Mouse (Mus musculus) cerebellum, adult 11-12 months (tissue): ENCODE measurements around the gene Lrrk1.
A peak's percentile ranks its signal among the peaks of the same experiment; 100 is the strongest.
"Not testable (repeated sequence)": the region's sequence is repeated elsewhere in the genome, so short reads cannot be mapped to it uniquely, and the experiment has no call there.

ENCODE experiments used
- DNase-seq: peaks from one replicate; pipeline ENCODE4 v3.0.0; 2022

Lrrk1 gene

DNA sequence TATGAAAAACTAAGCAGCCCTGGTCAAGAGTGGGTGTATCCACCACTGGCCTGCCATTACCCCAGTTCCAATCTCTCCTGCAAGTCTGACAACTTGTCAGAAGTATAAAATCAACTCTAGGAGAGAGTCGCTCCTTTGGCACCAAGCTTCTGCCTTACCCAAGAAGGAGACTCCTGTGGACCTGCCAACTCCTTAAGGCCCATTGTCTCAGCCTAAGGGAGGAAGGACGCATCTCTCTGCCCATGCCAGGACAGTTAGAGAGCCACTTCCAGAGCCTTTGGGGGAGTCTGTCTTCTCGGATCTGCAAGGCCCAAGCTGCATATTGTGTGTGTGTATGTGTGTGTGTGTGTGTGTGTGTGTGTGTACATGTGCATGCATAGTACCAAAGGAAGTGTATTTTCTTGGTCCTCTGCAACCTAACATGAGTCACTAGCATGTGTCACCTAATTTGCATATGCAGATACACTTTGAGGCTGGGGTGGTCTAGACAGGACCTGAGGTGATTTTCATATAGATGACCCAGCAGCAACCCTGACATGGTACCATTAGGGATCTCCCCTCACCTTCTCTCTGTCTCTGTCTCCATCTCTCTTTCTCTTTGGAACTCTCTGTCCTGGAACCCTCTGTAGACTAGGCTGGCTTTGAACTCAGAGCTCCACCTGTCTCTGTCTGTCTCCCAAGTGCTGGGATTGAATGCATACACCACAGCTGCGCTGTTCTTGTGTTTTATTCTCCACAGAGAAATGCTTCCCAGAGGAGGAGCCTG is 168.9 kb downstream of the Lrrk1 start:
- DNase-seq, result no peak

- DNase-seq, result peak; percentile 43
Measured at GRCm38 (mm10) chr7:66218193-66219014, 169.7 kb downstream of the Lrrk1 start.

DNA sequence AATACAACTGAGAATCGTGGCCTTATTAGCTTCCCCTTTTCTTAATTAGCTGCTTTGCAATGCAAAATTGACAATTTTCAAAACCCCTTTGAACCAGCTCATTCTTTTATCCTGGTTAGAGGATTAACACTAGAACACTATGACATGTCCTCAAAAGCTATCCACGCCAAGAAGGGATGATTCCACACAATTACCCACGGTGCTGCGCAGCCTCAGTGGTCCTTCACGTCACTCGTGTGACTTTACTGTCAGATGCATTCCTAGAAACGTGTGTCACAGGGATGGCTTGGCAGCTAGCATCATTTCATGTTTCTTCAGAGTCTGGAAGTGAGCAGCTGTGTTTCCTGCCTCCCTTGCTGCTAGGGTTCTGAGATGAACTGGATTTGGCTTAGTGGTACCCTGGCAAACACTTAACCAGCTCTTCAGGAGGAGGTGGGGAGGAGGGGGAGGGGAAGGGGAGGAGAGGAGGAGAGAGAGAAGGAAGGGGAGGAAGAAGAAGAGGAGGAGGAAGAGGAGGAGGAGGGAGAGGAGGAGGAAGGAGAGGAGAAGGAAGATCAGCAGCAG is 170.5 kb downstream of the Lrrk1 start:
- DNase-seq, result no peak

GRCm38 (mm10) chr7:66217011-66217410 is 171.1 kb downstream of the Lrrk1 start:
- DNase-seq, result no peak

DNA sequence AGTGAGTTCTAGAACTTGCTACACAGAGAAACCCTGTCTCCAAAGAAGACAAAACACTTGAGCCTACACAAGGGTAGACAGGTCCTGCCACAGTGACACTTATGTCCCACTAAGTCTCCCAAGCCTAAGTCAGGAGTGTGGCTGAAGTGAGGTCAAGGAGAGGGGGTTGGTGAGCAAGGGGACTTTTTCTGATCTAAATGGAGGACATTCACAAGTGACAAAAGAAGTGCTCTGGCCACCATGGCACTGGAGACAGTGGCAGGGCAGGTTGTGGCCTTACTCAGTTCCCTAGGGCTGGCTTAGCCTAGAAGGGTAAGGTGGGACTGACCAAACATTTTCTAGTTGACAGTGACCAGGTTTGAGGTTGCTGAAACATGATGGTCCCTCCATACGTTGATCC is 172.2 kb downstream of the Lrrk1 start:
- DNase-seq, result no peak

DNA sequence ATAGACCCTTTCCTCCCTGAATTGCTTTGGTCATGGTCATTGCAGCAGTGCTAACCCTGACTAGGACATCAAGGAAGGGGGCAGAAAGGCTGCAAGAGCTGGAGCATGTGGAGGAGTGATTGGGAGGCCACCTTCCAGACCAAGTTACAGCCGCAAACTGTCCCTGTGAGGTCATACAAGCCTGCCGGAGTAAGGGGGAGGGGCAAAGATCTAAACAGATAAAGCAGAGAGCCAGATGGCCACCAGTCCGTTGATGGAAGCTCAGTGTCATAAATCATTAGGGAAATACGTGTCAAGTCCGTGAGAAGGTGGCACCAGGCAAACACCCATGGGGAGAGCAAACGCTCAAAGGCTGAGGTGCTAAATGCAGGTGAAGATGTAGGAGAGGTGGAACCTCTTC is 173.7 kb downstream of the Lrrk1 start:
- DNase-seq, result no peak

DNA sequence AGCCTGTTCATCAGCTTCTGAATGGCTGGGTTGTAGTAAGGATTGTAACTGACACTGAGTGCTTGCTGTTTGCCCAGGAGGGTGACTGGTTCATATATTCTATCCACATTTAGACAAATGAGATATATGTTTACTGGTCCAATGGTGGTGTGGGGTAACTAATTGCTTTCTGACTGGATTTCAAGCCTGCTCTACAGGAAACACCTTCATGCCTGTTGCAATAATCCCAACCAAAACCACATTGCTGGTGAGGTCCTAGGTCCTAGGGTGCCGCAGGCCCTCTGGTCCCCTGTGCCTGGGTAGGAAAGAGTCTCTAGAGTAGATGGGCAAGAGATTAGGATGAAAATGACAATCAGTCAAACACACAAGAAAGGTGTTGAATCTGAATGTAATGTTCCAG is 175.3 kb downstream of the Lrrk1 start:
- no peak for DNase-seq

- no peak for DNase-seq
Measured at GRCm38 (mm10) chr7:66209920-66210319, 178.2 kb downstream of the Lrrk1 start.

DNA sequence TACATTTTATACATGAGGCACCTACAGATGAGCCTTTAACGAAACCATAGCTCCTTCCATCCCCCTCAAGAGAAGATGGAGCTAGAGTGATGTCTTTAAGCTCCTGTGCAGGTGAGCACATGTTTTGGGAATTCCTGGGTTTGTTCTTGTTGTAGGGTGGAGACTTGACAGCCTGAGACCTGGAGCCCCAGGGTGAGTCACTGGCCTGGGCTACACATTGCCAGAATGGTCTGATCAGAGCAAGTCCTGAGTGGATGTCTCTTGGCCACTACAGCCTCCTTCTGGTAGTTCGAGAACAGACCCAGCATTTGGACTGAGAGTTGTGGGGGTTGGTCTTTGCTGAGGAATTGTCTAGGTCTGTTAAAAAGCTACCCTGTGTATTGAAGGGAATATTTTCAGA is 186.5 kb downstream of the Lrrk1 start:
- DNase-seq, result no peak

DNA sequence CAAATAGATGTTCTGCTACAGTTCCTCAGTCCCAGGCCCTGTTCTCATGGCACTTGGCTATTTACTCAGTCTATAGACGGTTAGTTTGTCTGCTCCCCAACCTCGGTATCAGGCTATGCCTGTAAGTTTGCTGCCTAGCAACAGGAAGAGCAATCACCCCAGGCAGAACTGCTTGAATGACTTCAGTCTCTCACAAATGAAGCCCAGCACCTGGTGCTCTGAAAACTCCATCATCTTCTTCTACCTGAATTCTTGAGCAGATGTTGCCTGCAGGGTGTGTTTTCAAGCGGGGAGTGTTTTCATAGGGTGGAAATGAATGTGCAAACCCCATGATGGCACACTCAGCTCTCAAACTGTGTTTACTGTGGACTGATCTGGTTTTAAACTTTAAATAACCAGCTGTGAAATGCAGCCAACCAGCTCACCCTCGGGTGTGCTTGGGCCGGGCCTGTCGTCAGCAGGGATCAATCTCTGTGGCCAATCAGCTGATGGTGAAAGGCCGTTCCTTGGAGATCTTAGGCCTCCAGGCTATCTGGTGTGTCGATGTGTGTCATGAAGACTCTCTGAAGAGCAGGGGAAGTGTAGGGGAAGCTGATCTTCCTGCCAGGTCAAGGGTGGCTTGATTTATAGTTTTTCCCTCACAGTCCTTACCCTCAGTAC is 187.2 kb downstream of the Lrrk1 start:
- DNase-seq, result no peak

- DNase-seq, result no peak
Measured at GRCm38 (mm10) chr7:66200383-66200782, 187.8 kb downstream of the Lrrk1 start.

DNA sequence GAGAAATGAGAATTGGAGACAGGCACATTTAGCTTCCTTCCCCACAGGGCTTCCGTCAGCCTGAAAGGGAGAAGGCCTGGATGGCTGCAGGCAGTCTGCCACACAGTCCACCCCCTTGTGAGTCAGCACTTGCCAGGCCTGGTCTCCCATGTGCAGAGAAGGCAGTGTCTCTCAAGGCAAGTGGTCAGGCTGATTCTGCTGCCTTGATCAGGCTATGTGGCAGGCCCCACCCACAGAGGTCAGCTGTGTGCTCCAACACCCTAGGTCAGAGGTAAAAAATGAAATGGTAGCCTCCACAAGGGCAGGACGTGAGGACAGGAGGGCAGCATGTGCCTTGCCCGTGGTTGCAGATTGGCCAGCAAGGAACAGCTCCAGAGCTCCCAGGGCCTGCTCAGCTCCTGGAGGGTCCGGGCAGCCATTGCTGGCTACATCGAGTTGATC is 188.7 kb downstream of the Lrrk1 start:
- no peak for DNase-seq

GRCm38 (mm10) chr7:66198416-66198815 is 189.7 kb downstream of the Lrrk1 start:
- DNase-seq, result no peak

DNA sequence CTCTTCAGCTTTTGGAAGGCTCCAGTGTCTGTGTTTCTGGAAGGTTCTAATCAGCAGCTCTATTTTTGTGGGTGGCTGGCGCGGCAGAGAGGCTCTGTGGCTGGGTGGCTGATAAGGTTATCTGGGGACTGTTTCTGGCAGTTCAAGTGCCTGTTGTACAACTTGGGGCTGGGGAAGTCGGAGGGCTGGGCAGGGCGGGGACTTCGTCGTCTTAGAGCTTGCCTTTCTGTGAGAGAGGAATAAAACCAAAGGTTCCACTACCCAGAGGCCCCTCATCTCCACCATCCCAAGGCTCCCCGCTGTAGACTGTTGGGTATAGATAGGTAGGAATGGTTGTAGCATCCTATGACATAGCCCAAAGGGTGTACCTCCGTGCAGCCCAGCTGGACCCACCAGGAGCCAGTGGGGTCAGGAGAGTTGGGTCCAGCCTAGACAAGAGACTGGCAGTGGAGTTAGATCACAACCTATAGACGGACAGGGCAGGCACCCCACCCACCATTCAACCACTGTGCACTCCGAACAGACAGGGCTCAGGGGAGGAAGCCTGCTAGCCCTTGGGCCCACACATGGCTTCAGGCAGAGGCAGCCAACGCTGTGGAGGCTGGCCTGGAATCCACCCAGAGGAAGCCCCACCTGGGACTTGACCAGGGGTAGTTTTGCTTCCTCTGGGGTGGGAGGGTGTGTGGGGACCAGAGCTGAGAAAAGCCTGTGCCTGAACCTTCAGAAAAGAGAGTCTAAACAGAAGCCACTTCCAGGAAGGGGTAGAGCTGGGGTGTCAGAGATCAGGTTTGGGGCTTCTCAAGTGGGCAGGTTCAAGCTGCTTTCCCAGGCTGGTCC is 191.3 kb downstream of the Lrrk1 start:
- DNase-seq, result no peak

DNA sequence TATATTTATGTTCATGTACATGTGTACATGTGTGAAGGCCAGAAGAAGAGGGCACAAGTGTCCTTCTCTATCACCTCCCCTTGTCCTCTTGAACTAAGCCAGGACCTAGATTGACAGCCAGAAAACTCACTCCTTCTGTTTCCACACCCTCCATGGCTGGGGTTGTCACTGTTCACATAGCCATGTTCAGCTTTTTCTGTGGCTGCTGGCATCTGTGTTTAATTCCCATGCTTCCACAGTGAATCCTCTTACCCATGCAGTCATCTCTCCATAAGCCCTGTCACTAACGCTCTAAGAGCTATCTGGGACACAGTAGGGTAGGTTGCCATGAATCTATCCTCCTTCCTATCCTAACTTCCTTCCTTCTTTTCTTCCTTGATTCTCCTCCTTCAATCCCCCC is 192.3 kb downstream of the Lrrk1 start:
- no peak for DNase-seq

DNA sequence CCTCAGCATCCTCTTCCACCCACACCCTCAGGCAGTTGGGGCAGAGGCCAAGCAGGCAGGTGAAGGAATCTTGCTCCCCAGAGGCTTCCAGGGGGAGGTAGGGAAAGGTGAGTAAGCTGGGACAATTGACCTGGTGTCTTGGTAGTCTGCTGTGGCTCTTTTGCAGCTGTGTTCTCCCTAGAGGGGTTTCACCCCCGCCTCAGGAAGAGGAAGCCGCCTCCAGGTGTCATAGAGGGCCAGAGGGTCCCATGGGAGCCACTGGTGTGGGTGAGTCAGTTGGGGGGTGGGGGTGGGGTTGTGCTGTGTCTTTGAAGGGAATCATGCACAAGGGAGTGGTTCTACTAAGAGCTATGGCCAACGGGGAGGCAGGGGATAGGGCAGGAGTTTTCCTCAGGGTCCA is 193.6 kb downstream of the Lrrk1 start:
- DNase-seq, result no peak

DNA sequence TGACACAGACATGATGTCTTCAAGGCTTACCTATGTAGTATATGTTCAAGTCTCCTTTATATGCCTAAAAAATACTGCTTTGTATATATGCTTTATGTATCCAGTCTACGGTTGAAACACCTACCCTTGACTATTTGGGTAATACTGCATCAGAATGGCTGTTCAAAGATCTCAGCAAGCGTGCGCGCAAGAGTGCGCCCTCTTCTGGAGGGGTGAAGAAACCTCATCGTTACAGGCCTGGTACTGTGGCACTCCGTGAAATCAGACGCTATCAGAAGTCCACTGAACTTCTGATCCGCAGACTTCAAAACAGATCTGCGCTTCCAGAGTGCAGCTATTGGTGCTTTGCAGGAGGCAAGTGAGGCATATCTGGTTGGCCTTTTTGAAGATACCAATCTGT is 197.8 kb downstream of the Lrrk1 start:
- DNase-seq, result not testable (repeated sequence)

DNA sequence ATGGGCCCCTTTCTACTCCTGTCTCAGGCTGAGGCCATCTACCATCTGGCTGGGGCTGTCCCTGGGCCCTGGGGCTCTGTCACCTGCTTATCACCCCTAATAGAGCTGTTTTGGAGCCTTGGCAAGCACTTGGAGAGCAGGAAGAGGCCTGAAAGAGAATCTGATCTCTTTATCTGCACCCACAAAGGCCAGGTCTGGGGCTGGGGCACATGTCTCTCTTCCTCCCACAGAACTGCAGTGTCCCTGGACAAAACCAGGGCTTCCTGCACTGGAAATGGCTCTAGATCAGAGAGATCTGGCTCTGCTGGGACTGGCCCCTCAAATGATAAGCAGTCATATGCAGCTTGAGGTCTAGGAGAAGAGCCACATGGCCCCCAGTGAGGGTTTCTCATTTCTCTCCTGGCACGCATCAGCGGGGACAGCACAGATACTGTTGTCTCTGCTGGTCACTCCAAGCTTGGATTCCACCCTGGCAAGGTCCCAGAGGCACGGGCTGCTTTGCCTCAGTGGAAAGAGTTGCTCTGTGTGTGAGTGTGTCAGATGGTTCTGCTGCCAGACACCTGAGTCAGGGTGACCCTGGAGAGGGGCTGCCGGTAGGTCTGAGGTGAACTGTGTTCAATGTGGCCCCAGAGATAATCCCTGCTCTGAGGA is 200.4 kb downstream of the Lrrk1 start:
- DNase-seq, result no peak

DNA sequence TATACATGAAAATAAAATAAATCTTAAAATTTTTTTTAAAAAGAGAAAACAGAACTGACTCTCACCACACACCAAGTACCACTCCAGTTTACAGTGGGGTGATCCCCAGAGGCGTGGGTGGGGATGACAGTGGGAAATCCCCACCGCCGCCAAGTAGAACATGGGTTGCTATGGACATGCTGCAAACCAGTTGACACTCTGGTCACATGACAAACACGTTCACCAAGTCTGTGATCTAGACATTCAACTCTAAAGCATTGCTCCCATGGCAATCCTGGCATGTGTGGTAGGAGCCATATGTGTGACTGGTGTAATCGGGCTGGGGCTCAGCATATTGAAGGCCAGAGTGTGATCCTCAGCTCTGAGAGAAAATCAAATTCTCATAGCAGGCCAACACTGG is 202.8 kb downstream of the Lrrk1 start:
- DNase-seq, result no peak

- no peak for DNase-seq
Measured at GRCm38 (mm10) chr7:66184026-66184425, 204.1 kb downstream of the Lrrk1 start.

GRCm38 (mm10) chr7:66183404-66183803 is 204.7 kb downstream of the Lrrk1 start:
- no peak for DNase-seq
